Mouse (Mus musculus) forebrain, postnatal 0 days (tissue): ENCODE results near the gene Orc3. TPM values are rescaled to one million over a fixed set of nuclear protein-coding genes. Genes with fewer than 3 reads are reported as not detected.

ENCODE experiments used
- ATAC-seq: fragments of 200-750 bp; cut with Nextera tagmentation; 2 replicates; pipeline ENCODE4 v1.8.0; 2017; ENCODE audit warnings: mild to moderate bottlenecking, moderate library complexity
- DNase-seq: peaks from one replicate; pipeline ENCODE4 v3.0.0-alpha.2; 2015
- H3K27ac ChIP-seq: fragments of 300-500 bp; sonication (generic); 2 replicates; pipeline ENCODE4 v1.5.1; 2014; ENCODE audit warnings: low read depth, mild to moderate bottlenecking, antibody characterized with exemption, low read length, moderate library complexity, mixed read lengths
- H3K27me3 ChIP-seq: fragments of 300-500 bp; sonication (generic); 2 replicates; pipeline ENCODE4 v1.6.1; 2014; ENCODE audit warnings: mild to moderate bottlenecking, low read length, mixed read lengths; ENCODE audit not compliant: insufficient read depth
- H3K36me3 ChIP-seq: fragments of 300-500 bp; sonication (generic); 2 replicates; pipeline ENCODE4 v1.6.1; 2014; ENCODE audit warnings: mild to moderate bottlenecking, moderate library complexity; ENCODE audit not compliant: insufficient read depth
- H3K4me1 ChIP-seq: fragments of 300-500 bp; sonication (generic); 2 replicates; pipeline ENCODE4 v1.6.1; 2014; ENCODE audit warnings: antibody characterized with exemption; ENCODE audit not compliant: insufficient read depth
- H3K4me2 ChIP-seq: fragments of 300-500 bp; sonication (generic); 2 replicates; pipeline ENCODE4 v1.6.1; 2014; ENCODE audit warnings: low read depth, mild to moderate bottlenecking, moderate library complexity
- H3K4me3 ChIP-seq: fragments of 300-500 bp; sonication (generic); 2 replicates; pipeline ENCODE4 v1.5.1; 2014; ENCODE audit warnings: low read depth, low read length, mixed read lengths
- H3K9ac ChIP-seq: fragments of 300-500 bp; sonication (generic); 2 replicates; pipeline ENCODE4 v1.6.1; 2014; ENCODE audit warnings: mild to moderate bottlenecking
- H3K9me3 ChIP-seq: fragments of 300-500 bp; sonication (generic); 2 replicates; pipeline ENCODE4 v1.6.1; 2016; ENCODE audit warnings: low read length
- CTCF ChIP-seq: sonication (generic); IDR thresholded peaks from 2 replicates; pipeline ENCODE4 v1.5.1; 2016; ENCODE audit warnings: antibody characterized with exemption, control low read depth, low read depth
- WGBS: fragments of 180-500 bp; shearing (Covaris S2); extraction: QIAGEN DNeasy Blood & Tissue Kit; methylation state at CpG from one replicate; pipeline ENCODE4 v1.1.7; 2014; 5-methylcytosine and 5-hydroxymethylcytosine counted together
- polyA plus RNA-seq: library from polyadenylated mRNA; unstranded; fragments of >200 nt; fragmentation: Nextera tagmentation; extraction: Ambion mirVana; gene quantifications from 2 replicates; pipeline ENCODE4 v1.2.1, GENCODE M21; 2015
- total RNA-seq: library from RNA; depleted of rRNA; stranded (reverse); fragments of >200 nt; gene quantifications from 2 replicates; pipeline ENCODE4 v1.2.3, GENCODE M21; 2014

Gene Orc3
- total and polyA plus RNA-seq, 2 experiments from 2014 or later, result 68.0 to 88.0 TPM

GRCm38 (mm10) chr4:34639745-34640364 is 25.1 kb upstream of the Orc3 start:
- no peaks in the 10 kb centered on the region for H3K27me3 ChIP-seq
- no peaks in the 10 kb centered on the region for H3K4me1 ChIP-seq
- H3K4me3 ChIP-seq, result no peak overlapping the region
- 91% methylated on average over 5 of the region's 5 CpGs for WGBS
- no peak overlapping the region for H3K27ac ChIP-seq
- ATAC-seq, result no peak
- H3K36me3 ChIP-seq, result peaks cover 25% of the 10 kb centered on the region
- H3K4me2 ChIP-seq, result no peak overlapping the region
- no peak overlapping the region for H3K9ac ChIP-seq
- DNase-seq, result no peak
- TF ChIP-seq CTCF, result no peak
- no peaks in the 10 kb centered on the region for H3K9me3 ChIP-seq

GRCm38 (mm10) chr4:34637851-34638250 is 23.1 kb upstream of the Orc3 start:
- Histone ChIP-seq H3K27me3 (no peaks in the 10 kb centered on the region), H3K36me3 (peaks cover 33% of the 10 kb centered on the region), H3K9me3 (no peaks in the 10 kb centered on the region), H3K27ac (no peak overlapping the region), H3K9ac (no peak overlapping the region), H3K4me1 (no peaks in the 10 kb centered on the region), H3K4me3 (no peak overlapping the region), H3K4me2 (no peak overlapping the region)
- ATAC-seq (no peak), DNase-seq (no peak)
- 78% methylated on average over 4 of the region's 4 CpGs for WGBS
- no peak for TF ChIP-seq CTCF

- H3K36me3 ChIP-seq, result peaks cover 33% of the 10 kb centered on the region
- H3K27me3 ChIP-seq, result no peaks in the 10 kb centered on the region
- H3K4me2 ChIP-seq, result no peak overlapping the region
- no peak overlapping the region for H3K9ac ChIP-seq
- no peaks in the 10 kb centered on the region for H3K9me3 ChIP-seq
- ATAC-seq (no peak), DNase-seq (no peak)
- no peaks in the 10 kb centered on the region for H3K4me1 ChIP-seq
- H3K27ac ChIP-seq, result no peak overlapping the region
- WGBS, result 95% methylated on average over 7 of the region's 7 CpGs
- H3K4me3 ChIP-seq, result no peak overlapping the region
- no peak for TF ChIP-seq CTCF
Observed at GRCm38 (mm10) chr4:34637386-34637785, 22.6 kb upstream of the Orc3 start.

- Histone ChIP-seq H3K4me2 (no peak overlapping the region), H3K36me3 (peaks cover 33% of the 10 kb centered on the region), H3K27ac (no peak overlapping the region), H3K9me3 (no peaks in the 10 kb centered on the region), H3K4me1 (no peaks in the 10 kb centered on the region), H3K27me3 (no peaks in the 10 kb centered on the region), H3K9ac (no peak overlapping the region), H3K4me3 (no peak overlapping the region)
- ATAC-seq (no peak), DNase-seq (no peak)
- no peak for TF ChIP-seq CTCF
- 89% methylated on average over 5 of the region's 5 CpGs for WGBS
Observed at GRCm38 (mm10) chr4:34636036-34636435, 21.3 kb upstream of the Orc3 start.

- DNase-seq (no peak), ATAC-seq (no peak)
- TF ChIP-seq CTCF, result no peak
- Histone ChIP-seq H3K9me3 (no peaks in the 10 kb centered on the region), H3K9ac (no peak overlapping the region), H3K4me1 (no peaks in the 10 kb centered on the region), H3K27ac (no peak overlapping the region), H3K4me2 (no peak overlapping the region), H3K36me3 (peaks cover 31% of the 10 kb centered on the region), H3K27me3 (no peaks in the 10 kb centered on the region), H3K4me3 (no peak overlapping the region)
- WGBS, result 94% methylated on average over 7 of the region's 7 CpGs
Observed at GRCm38 (mm10) chr4:34634129-34634528, 19.4 kb upstream of the Orc3 start.

GRCm38 (mm10) chr4:34629956-34630355 is 15.2 kb upstream of the Orc3 start:
- no peak for TF ChIP-seq CTCF
- H3K36me3 ChIP-seq, result peaks cover 46% of the 10 kb centered on the region

GRCm38 (mm10) chr4:34626401-34626800 is 11.7 kb upstream of the Orc3 start:
- Histone ChIP-seq H3K9ac (no peak overlapping the region), H3K4me3 (no peak overlapping the region), H3K36me3 (peaks cover 50% of the 10 kb centered on the region), H3K27me3 (no peaks in the 10 kb centered on the region), H3K27ac (no peak overlapping the region), H3K4me2 (no peak overlapping the region), H3K9me3 (no peaks in the 10 kb centered on the region), H3K4me1 (no peaks in the 10 kb centered on the region)
- DNase-seq (no peak), ATAC-seq (no peak)
- WGBS, result 93% methylated on average over 6 of the region's 6 CpGs
- TF ChIP-seq CTCF, result no peak

More at GRCm38 (mm10) chr4:34629956-34630355, 15.2 kb upstream of the Orc3 start:
- H3K27me3 ChIP-seq, result no peaks in the 10 kb centered on the region
- H3K9me3 ChIP-seq, result no peaks in the 10 kb centered on the region
- no peak for ATAC-seq
- no peak overlapping the region for H3K4me3 ChIP-seq
- no peaks in the 10 kb centered on the region for H3K4me1 ChIP-seq
- DNase-seq, result no peak
- 89% methylated on average over 1 of the region's 1 CpGs for WGBS
- no peak overlapping the region for H3K9ac ChIP-seq
- no peak overlapping the region for H3K27ac ChIP-seq
- H3K4me2 ChIP-seq, result no peak overlapping the region
